Mouse (Mus musculus) embryonic fibroblast, embryonic 13.5 days (primary cell): ENCODE results near the gene Rap1gap.

Experiments
- CTCF ChIP-seq: IDR thresholded peaks from 2 replicates; pipeline ENCODE4 v1.5.1; 2011; ENCODE audit warnings: mild to moderate bottlenecking, control low read depth, low read length, moderate library complexity, borderline replicate concordance; ENCODE audit not compliant: insufficient read depth
- POLR2A ChIP-seq: IDR thresholded peaks from 2 replicates; pipeline ENCODE4 v1.6.1; 2011; ENCODE audit warnings: low read depth, mild to moderate bottlenecking, control low read depth, low read length, moderate library complexity

DNA sequence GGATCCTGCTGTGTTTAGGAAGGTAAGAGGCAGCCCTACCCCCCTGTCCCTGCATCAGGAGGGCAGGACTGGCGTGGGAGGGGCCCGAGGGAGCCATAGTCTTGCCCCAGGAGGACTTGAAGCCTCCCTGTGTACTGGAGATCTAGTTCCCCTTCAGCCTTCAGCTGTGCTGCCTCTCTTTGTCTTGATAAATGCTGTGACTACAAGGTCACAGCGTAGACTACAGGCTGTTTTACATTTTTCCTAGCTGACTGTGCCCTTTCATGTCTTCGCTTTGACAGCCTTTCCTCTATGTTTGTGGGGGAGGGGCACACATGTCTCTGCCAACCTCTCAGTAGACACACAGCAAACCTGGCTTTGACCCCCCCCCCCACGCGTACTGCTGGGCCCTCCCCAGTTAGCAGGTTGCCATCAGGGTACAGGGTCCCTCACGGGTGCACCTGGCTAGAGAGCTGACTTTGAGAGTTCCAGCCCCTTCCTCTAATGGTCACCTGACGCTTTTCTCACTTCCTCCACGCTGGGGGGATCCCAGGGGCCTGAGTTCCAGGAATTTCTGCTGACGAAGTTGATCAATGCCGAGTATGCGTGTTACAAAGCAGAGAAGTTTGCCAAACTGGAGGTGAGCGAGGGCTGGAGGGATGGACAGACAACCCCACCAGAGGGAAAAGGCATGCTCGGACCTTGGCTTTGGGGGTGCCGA is 55.0 kb downstream of the Rap1gap start:
- TF ChIP-seq CTCF (no peak), POLR2A (no peak; the same call in 1 of the 2 replicates)
